ENCODE assay signal across 10 mouse cellular contexts in genomic region chr1:52079724-52080367, GRCm38 (mm10). TPM values are rescaled to one million over a fixed set of nuclear protein-coding genes. Genes with fewer than 3 reads are reported as not detected.
A peak's percentile ranks its signal among the peaks of the same experiment; 100 is the strongest.
DNase-seq lines count a peak whose midpoint lies in the region; ATAC-seq lines count a peak whose summit lies in the region.
"Had no signal": no experiment of that assay in that cellular context is flagged by ENCODE, and none has a peak within 500 bp of the region (broad histone marks: within the 10 kb centered on the region; RNA-seq: fewer than 3 reads in every experiment).

No protein-coding gene starts in this region.

- under 1% methylated on average over 10 of the region's 10 CpGs for WGBS in forebrain, embryonic 15.5 days
- WGBS in limb, embryonic 13.5 days = 11% methylated on average over 10 of the region's 10 CpGs

- peak overlapping the region; percentile 18; the same call in 1 of the 2 replicates for H3K4me2 ChIP-seq in forebrain, embryonic 15.5 days (replicated peaks)
- H3K4me2 ChIP-seq in limb, embryonic 13.5 days (replicated peaks) = peak overlapping the region; percentile 10
- H3K4me2 ChIP-seq: lung, embryonic 15.5 days had no signal

- H3K27me3 ChIP-seq in forebrain, embryonic 15.5 days = no peaks in the 10 kb centered on the region
- H3K27me3 ChIP-seq in limb, embryonic 13.5 days = no peaks in the 10 kb centered on the region
- H3K27me3 ChIP-seq: lung, embryonic 15.5 days had no signal

- no peak overlapping the region for H3K9ac ChIP-seq in forebrain, embryonic 15.5 days (replicated peaks)
- no peak overlapping the region for H3K9ac ChIP-seq in limb, embryonic 13.5 days
- H3K9ac ChIP-seq: lung, embryonic 15.5 days had no signal

- H3K27ac ChIP-seq in forebrain, embryonic 15.5 days (replicated peaks) = peak overlapping the region; percentile 53
- H3K27ac ChIP-seq in limb, embryonic 13.5 days = no peak overlapping the region
- H3K27ac ChIP-seq: lung, embryonic 15.5 days had no signal

- peak; percentile 81 for ATAC-seq in forebrain, embryonic 15.5 days (replicated peaks)
- no peak for ATAC-seq in limb, embryonic 13.5 days (ENCODE audit: low FRiP score, low read depth)
- ATAC-seq in megakaryocyte, adult 5-6 weeks (ENCODE audit: poor library complexity, severe bottlenecking) = no peak

- no peaks in the 10 kb centered on the region for H3K9me3 ChIP-seq in forebrain, embryonic 15.5 days
- no peaks in the 10 kb centered on the region for H3K9me3 ChIP-seq in limb, embryonic 13.5 days
- H3K9me3 ChIP-seq: lung, embryonic 15.5 days had no signal

- no peaks in the 10 kb centered on the region for H3K36me3 ChIP-seq in forebrain, embryonic 15.5 days
- H3K36me3 ChIP-seq in limb, embryonic 13.5 days = no peaks in the 10 kb centered on the region
- H3K36me3 ChIP-seq: lung, embryonic 15.5 days had no signal

- peaks cover 16% of the 10 kb centered on the region for H3K4me1 ChIP-seq in forebrain, embryonic 15.5 days
- peaks cover 13% of the 10 kb centered on the region for H3K4me1 ChIP-seq in limb, embryonic 13.5 days
- H3K4me1 ChIP-seq: lung, embryonic 15.5 days had no signal

- DNase-seq in ES-CJ7 (ENCODE audit: low read depth, low spot score) = peak; percentile 53
- peak; percentile 86 for DNase-seq in R1 (ENCODE audit: low read depth, low spot score)
- no peak for DNase-seq in right cerebral cortex, adult 18-20 months
- DNase-seq in B cell, adult 2 months = no peak
- no peak for DNase-seq in kidney, postnatal 36 days
- DNase-seq: kidney, adult 8-10 months had no signal

- H3K4me3 ChIP-seq in forebrain, embryonic 15.5 days = no peak overlapping the region
- no peak overlapping the region for H3K4me3 ChIP-seq in limb, embryonic 13.5 days
- H3K4me3 ChIP-seq: lung, embryonic 15.5 days had no signal

RNA-seq across cellular contexts. Expression of gene Stat1, which starts 39.4 kb away (rescaled TPM):
- polyA plus RNA-seq in forebrain, embryonic 15.5 days (2015; fragmentation: Nextera tagmentation; extraction: Ambion mirVana) = 10.0 and 11.4 TPM in 2 replicates
- 19.4 and 20.3 TPM in 2 replicates for polyA plus RNA-seq in limb, embryonic 13.5 days (2015; fragmentation: Nextera tagmentation; extraction: Ambion mirVana)
- total RNA-seq in megakaryocyte, adult 5-6 weeks (2015) = 137 and 153 TPM in 2 replicates
- 137 and 148 TPM in 2 replicates for total RNA-seq in megakaryocyte, adult 5-6 weeks (2017)

Comparison
In these comparisons a context has a peak if more than half of its experiments do, and no peak if none do; other contexts are left out.
1. DNase-seq: peak in ES-CJ7 (single experiment) and R1 (single experiment); none in right cerebral cortex, adult 18-20 months (single experiment), B cell, adult 2 months (0 of 2) and kidney, postnatal 36 days (0 of 2).